11 mouse cellular contexts compared by ENCODE assay signal in the genomic region with DNA sequence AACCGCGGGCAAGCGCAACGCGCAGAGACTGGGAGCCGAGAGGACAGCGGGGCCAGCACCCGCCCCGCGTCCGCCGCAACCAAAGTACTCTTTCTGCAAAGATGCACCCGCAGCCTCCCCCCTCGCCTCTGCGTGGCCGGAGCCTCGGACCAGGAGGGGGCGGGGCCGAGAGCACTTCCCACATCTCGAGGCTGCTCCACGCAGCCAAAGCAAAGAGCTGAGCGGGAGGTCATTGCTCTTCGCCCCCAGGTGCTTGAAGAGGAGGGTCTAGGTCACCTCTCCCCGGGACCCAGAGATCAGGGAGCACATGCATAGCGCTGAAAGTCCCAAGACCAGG. TPM values are rescaled to one million over a fixed set of nuclear protein-coding genes. Genes with fewer than 3 reads are reported as not detected.
DNase-seq lines count a peak whose midpoint lies in the region; ATAC-seq and TF ChIP-seq lines count a peak whose summit lies in the region.
"Had no signal": no experiment of that assay in that cellular context is flagged by ENCODE, and none has a peak within 500 bp of the region (broad histone marks: within the 10 kb centered on the region; RNA-seq: fewer than 3 reads in every experiment).

No protein-coding gene starts in this region.

- H3K36me3 ChIP-seq in neural tube, embryonic 11.5 days (ENCODE audit: control insufficient read depth, insufficient read depth, low read length), result no peaks in the 10 kb centered on the region
- no peaks in the 10 kb centered on the region for H3K36me3 ChIP-seq in limb, embryonic 11.5 days (ENCODE audit: control insufficient read depth, insufficient read depth, low read length)
- no peaks in the 10 kb centered on the region for H3K36me3 ChIP-seq in stomach, embryonic 16.5 days (ENCODE audit: control insufficient read depth, insufficient read depth, low read length)

- H3K9me3 ChIP-seq in neural tube, embryonic 11.5 days (ENCODE audit: control insufficient read depth, low read length), result no peaks in the 10 kb centered on the region
- H3K9me3 ChIP-seq in limb, embryonic 11.5 days (ENCODE audit: control insufficient read depth, low read length), result no peaks in the 10 kb centered on the region
- H3K9me3 ChIP-seq in stomach, embryonic 16.5 days (replicated peaks; ENCODE audit: control insufficient read depth, low read length), result no peaks in the 10 kb centered on the region
- H3K9me3 ChIP-seq: megakaryocyte, embryonic 14.5 days had no signal

- H3K4me3 ChIP-seq in gastrocnemius, adult 2 months, result peak overlapping the region; percentile 47
- H3K4me3 ChIP-seq in neural tube, embryonic 11.5 days (ENCODE audit: low read depth, low read length), result peak overlapping the region; percentile 35
- H3K4me3 ChIP-seq in limb, embryonic 11.5 days (ENCODE audit: low read depth, low read length), result peak overlapping the region; percentile 29
- H3K4me3 ChIP-seq in stomach, embryonic 16.5 days (replicated peaks; ENCODE audit: low read length), result peak overlapping the region; percentile 34
- H3K4me3 ChIP-seq: megakaryocyte, embryonic 14.5 days had no signal

- no peak overlapping the region for H3K27ac ChIP-seq in gastrocnemius, adult 2 months
- H3K27ac ChIP-seq in neural tube, embryonic 11.5 days (ENCODE audit: low read depth, low read length), result no peak overlapping the region
- no peak overlapping the region for H3K27ac ChIP-seq in limb, embryonic 11.5 days (replicated peaks; ENCODE audit: low read depth, low read length)
- no peak overlapping the region for H3K27ac ChIP-seq in stomach, embryonic 16.5 days (ENCODE audit: low read length)

- intact Hi-C loops in gastrocnemius, adult 2 months (cut with DNase I), result loop anchor here (5.0 kb wide), 1 partner anchor 41 kb away; no protein-coding TSS in a partner anchor
- intact Hi-C loops in gastrocnemius, postnatal 36 days (cut with DNase I), result no loop called here

- H3K9ac ChIP-seq in neural tube, embryonic 11.5 days (ENCODE audit: low read length), result peak overlapping the region; percentile 38; the same call in 1 of the 2 replicates
- H3K9ac ChIP-seq in limb, embryonic 11.5 days (ENCODE audit: low read length), result peak overlapping the region; percentile 38; the same call in 1 of the 2 replicates
- no peak overlapping the region for H3K9ac ChIP-seq in stomach, embryonic 16.5 days (ENCODE audit: low read length)

- peak overlapping the region; percentile 63 for H3K4me2 ChIP-seq in neural tube, embryonic 11.5 days (ENCODE audit: low read depth)
- peak overlapping the region; percentile 57 for H3K4me2 ChIP-seq in limb, embryonic 11.5 days (ENCODE audit: low read depth, severe bottlenecking)
- peak overlapping the region; percentile 50 for H3K4me2 ChIP-seq in stomach, embryonic 16.5 days (ENCODE audit: low read depth, low read length)

- no peak for TF ChIP-seq CTCF in gastrocnemius, adult 2 months (IDR thresholded peaks at IDR 0.05)

- DNase-seq in gastrocnemius, adult 2 months, result no peak
- no peak for DNase-seq in gastrocnemius, postnatal 36 days
- DNase-seq in neural tube, embryonic 11.5 days (ENCODE audit: low spot score), result no peak
- DNase-seq in neural tube, embryonic 10.5 days (ENCODE audit: extremely low spot score, low spot score), result no peak
- no peak for DNase-seq in limb, embryonic 11.5 days (ENCODE audit: low spot score)
- no peak for DNase-seq in spleen, adult 12 weeks (ENCODE audit: low spot score)
- no peak for DNase-seq in adrenal gland, postnatal 4 days (ENCODE audit: low spot score in 2 of 2)
- DNase-seq: adrenal gland, adult 2 months had no signal

- ATAC-seq in neural tube, embryonic 11.5 days (ENCODE audit: insufficient read depth, low FRiP score, low TSS enrichment), result no peak
- ATAC-seq in limb, embryonic 11.5 days (ENCODE audit: insufficient number of reproducible peaks, low FRiP score, low TSS enrichment, low read depth), result no peak
- no peak for ATAC-seq in stomach, embryonic 16.5 days (ENCODE audit: insufficient read depth, low FRiP score)
- ATAC-seq: inflammation-experienced regulatory T-cells, adult 6 months had no signal

- H3K27me3 ChIP-seq in neural tube, embryonic 11.5 days (ENCODE audit: control insufficient read depth, insufficient read depth, low read length), result peaks cover 32% of the 10 kb centered on the region
- peaks cover 56% of the 10 kb centered on the region for H3K27me3 ChIP-seq in limb, embryonic 11.5 days (ENCODE audit: control insufficient read depth, insufficient read depth, low read length)
- peaks cover 27% of the 10 kb centered on the region for H3K27me3 ChIP-seq in stomach, embryonic 16.5 days (ENCODE audit: control insufficient read depth, insufficient read depth, low read length)

- peaks cover 10% of the 10 kb centered on the region for H3K4me1 ChIP-seq in neural tube, embryonic 11.5 days (ENCODE audit: control insufficient read depth, insufficient read depth, low read length)
- H3K4me1 ChIP-seq in limb, embryonic 11.5 days (ENCODE audit: control insufficient read depth, insufficient read depth, low read length), result peaks cover 5% of the 10 kb centered on the region; the same call in 1 of the 2 replicates
- 0 out of 2 replicates have a peak, but pooled peaks cover 3% of the 10 kb centered on the region for H3K4me1 ChIP-seq in stomach, embryonic 16.5 days (ENCODE audit: control insufficient read depth, insufficient read depth, low read length)
- H3K4me1 ChIP-seq: megakaryocyte, embryonic 14.5 days had no signal

- under 1% methylated on average over 25 of the region's 25 CpGs for WGBS in neural tube, embryonic 11.5 days
- WGBS in limb, embryonic 11.5 days, result 2% methylated on average over 25 of the region's 25 CpGs
- 5% methylated on average over 25 of the region's 25 CpGs for WGBS in stomach, embryonic 16.5 days

RNA-seq across cellular contexts. Expression of gene Plch2, which starts 13.3 kb away (rescaled TPM):
- under 1 TPM in 1 of 2 experiments, not detected in 1; 0.38 TPM for total RNA-seq in gastrocnemius, adult 2 months (2021)
- total RNA-seq in gastrocnemius, postnatal 36 days (2021), result under 1 TPM; 0.26 to 0.47 TPM
- polyA plus RNA-seq in neural tube, embryonic 11.5 days (2014; fragmentation: Nextera tagmentation; extraction: Ambion mirVana), result 1.4 and 1.6 TPM in 2 replicates
- 1.0 and 1.2 TPM in 2 replicates for polyA plus RNA-seq in limb, embryonic 11.5 days (2014; fragmentation: Nextera tagmentation; extraction: Ambion mirVana)
- polyA plus RNA-seq in stomach, embryonic 16.5 days (2015; fragmentation: Nextera tagmentation; extraction: Ambion mirVana), result 27.4 and 30.4 TPM in 2 replicates
- total RNA-seq in adrenal gland, postnatal 4 days (2021), result 1 to 10 TPM; 1.1 to 1.6 TPM
- polyA plus RNA-seq: inflammation-experienced regulatory T-cells, adult 6 months had no signal

RNA-seq across cellular contexts. Expression of gene Pex10, which starts 23.6 kb away (rescaled TPM):
- total RNA-seq in gastrocnemius, adult 2 months (2021), result 10 to 100 TPM; 12.9 to 17.9 TPM
- total RNA-seq in gastrocnemius, postnatal 36 days (2021), result 10 to 100 TPM; 11.9 to 13.2 TPM
- 6.9 and 8.3 TPM in 2 replicates for polyA plus RNA-seq in neural tube, embryonic 11.5 days (2014; fragmentation: Nextera tagmentation; extraction: Ambion mirVana)
- 6.5 and 8.5 TPM in 2 replicates for polyA plus RNA-seq in limb, embryonic 11.5 days (2014; fragmentation: Nextera tagmentation; extraction: Ambion mirVana)
- 19.9 and 20.1 TPM in 2 replicates for polyA plus RNA-seq in stomach, embryonic 16.5 days (2015; fragmentation: Nextera tagmentation; extraction: Ambion mirVana)
- total RNA-seq in adrenal gland, postnatal 4 days (2021), result 10 to 100 TPM; 25.6 to 27.5 TPM

RNA-seq across cellular contexts. Expression of gene Rer1, which starts 42.9 kb away (rescaled TPM):
- total RNA-seq in gastrocnemius, adult 2 months (2021), result 10 to 100 TPM; 54.8 to 59.3 TPM
- 10 to 100 TPM; 46.1 to 50.3 TPM for total RNA-seq in gastrocnemius, postnatal 36 days (2021)
- polyA plus RNA-seq in neural tube, embryonic 11.5 days (2014; fragmentation: Nextera tagmentation; extraction: Ambion mirVana), result 143 and 145 TPM in 2 replicates
- 137 and 149 TPM in 2 replicates for polyA plus RNA-seq in limb, embryonic 11.5 days (2014; fragmentation: Nextera tagmentation; extraction: Ambion mirVana)
- polyA plus RNA-seq in stomach, embryonic 16.5 days (2015; fragmentation: Nextera tagmentation; extraction: Ambion mirVana), result 171 and 183 TPM in 2 replicates
- total RNA-seq in adrenal gland, postnatal 4 days (2021), result 10 to 100 TPM; 90.8 to 96.1 TPM

RNA-seq across cellular contexts. Expression of gene Morn1, which starts 43.1 kb away (rescaled TPM):
- total RNA-seq in gastrocnemius, adult 2 months (2021), result 1 to 10 TPM; 1.3 TPM
- total RNA-seq in gastrocnemius, postnatal 36 days (2021), result 1 to 10 TPM; 1.5 to 1.8 TPM
- polyA plus RNA-seq in neural tube, embryonic 11.5 days (2014; fragmentation: Nextera tagmentation; extraction: Ambion mirVana), result 3.9 and 5.3 TPM in 2 replicates
- 3.5 and 4.5 TPM in 2 replicates for polyA plus RNA-seq in limb, embryonic 11.5 days (2014; fragmentation: Nextera tagmentation; extraction: Ambion mirVana)
- 4.8 and 6.1 TPM in 2 replicates for polyA plus RNA-seq in stomach, embryonic 16.5 days (2015; fragmentation: Nextera tagmentation; extraction: Ambion mirVana)
- 10 to 100 TPM; 12.1 to 14.9 TPM for total RNA-seq in adrenal gland, postnatal 4 days (2021)
